Mouse (Mus musculus) adrenal gland, postnatal 4 days (tissue): ENCODE data around the gene Rab1a. TPM values are rescaled to one million over a fixed set of nuclear protein-coding genes. Genes with fewer than 3 reads are reported as not detected.
"Not testable (repeated sequence)": the region's sequence is repeated elsewhere in the genome, so short reads cannot be mapped to it uniquely, and the experiment has no call there.

Source experiments
- DNase-seq, 2 experiments: peaks; one replicate each; pipeline ENCODE4 v3.0.0; 2021 to 2022; ENCODE audit warnings: low spot score in 2 of 2, mixed read lengths in 2 of 2
- total RNA-seq, 2 experiments: library from RNA; stranded (reverse); gene quantifications; 2 replicates each; pipeline ENCODE4 v1.2.3; 2021

Rab1a gene
- total RNA-seq, 2 experiments from 2014 or later, result 153 to 164 TPM

DNA sequence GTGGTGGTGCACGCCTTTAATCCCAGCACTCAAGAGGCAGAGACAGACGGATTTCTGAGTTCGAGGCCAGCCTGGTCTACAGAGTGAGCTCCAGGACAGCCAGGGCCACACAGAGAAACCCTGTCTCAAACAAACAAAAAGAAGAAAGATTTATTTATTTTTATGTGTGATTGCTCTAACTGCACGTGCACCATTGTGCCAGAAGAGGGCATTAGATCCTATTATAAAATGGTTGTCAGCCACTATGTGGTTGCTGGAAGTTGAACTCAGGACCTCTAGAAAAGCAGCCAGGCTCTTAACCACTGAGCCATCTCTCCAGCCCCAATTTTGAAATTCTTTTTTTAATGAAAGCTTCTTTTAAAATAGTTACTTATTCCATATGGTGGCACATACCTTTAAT is 15.2 kb downstream of the Rab1a start:
- DNase-seq, result no peak

DNA sequence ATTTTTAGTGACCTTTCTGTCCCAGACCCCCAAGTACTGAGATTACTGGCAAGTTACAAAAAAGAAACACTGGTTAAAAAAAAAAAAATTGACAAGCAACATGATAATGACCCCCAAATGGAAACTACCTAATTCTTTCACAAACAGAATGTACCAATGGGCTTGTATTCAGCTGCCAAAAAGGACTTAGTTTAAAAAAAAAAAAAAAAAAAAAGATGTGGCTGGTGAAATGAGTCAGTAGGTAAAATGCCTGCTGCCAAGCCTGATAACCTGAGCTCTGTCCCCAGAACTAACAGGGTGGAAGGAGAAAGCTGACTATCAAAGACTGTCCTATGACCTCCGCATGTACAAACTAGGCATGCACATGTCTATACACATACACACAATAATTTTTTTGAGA is 16.0 kb downstream of the Rab1a start:
- no peak for DNase-seq

DNA sequence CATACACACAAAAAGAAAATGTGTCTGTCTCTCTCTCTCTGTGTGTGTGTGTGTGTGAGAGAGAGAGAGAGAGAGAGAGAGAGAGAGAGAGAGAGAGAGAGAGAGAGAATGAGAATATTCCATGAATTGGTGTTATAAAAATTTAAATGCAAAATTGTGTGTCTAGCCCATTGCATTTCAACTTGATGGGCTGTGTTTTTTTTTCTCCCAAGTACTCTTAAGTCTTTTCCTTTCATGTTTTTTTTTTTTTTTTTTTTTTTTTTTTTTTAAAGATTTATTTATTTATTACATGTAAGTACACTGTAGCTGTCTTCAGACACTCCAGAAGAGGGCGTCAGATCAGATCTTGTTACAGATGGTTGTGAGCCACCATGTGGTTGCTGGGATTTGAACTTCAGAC is 20.4 kb downstream of the Rab1a start:
- not testable (repeated sequence) for DNase-seq

DNA sequence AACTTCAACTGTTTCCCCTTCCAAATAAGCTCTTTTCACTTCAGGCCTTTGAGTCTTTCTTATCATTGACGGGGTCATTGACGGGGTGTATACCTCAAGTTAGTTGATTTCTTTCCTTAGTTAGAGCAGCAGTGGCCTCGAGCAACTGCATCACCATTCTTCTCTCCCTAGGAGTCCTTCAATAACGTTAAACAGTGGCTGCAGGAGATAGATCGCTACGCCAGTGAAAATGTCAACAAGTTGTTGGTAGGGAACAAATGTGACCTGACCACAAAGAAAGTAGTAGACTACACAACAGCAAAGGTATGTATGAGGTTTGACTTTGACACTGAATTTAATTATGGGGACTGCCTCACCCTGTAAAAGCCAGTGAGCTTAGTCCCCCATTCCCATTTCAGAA is 23.0 kb downstream of the Rab1a start:
- no peak for DNase-seq

DNA sequence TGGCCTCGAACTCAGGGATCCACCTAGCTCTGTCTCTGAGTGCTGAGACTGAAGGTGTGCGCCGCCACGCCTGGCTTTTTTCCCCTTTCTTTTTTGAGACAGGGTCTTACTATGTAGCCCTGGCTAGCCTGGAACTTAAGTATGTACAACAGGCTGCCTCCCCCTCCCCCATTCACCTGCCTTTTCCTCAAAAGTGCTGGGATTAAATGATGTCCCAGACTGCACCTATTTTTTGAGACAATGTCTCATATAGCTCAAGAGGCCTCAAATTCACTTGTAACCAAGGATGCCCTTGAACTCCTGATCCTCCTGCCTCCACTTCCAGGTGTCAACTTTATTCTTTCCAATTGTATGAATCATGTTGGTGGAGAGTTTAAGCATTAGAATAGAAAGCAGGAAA is 24.7 kb downstream of the Rab1a start:
- DNase-seq, result no peak

DNA sequence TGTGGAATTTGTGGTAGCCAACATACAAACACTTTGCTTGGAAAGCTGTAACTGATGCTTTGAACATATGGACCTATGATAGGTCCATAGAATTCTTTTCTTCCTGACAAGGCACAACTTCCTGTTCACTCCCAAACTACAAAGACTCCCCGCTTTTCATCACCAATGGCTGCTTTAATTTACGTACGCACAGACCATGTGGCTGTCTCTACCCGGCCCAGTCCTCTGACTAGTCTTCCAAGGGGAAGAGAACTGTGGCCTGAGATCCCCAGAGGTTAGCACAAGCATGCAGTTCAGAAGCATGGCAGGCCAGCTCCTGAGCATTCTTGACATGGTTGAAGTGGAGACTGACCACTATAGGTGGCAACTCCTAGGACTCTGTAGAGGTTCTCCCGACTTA is 27.4 kb downstream of the Rab1a start:
- no peak for DNase-seq

DNA sequence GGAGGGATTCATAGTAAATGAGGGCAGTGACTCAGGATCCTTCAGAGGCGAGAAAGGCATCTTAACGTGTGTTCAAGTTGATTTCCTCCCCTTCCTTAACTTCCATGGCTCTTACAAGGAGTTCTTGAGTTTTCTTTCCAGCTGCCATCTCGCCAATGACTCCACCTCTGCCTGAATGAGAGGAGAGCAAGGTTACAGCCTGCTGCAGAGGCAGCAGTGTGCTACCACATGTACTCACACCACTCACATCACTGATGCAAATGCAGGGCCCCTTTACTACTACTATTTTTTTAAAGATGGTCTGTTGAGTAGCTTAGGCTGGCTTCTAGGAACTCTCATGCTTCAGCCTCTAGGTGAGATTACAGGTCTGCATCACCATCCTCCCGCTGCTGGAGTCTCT is 28.1 kb downstream of the Rab1a start:
- no peak for DNase-seq

DNA sequence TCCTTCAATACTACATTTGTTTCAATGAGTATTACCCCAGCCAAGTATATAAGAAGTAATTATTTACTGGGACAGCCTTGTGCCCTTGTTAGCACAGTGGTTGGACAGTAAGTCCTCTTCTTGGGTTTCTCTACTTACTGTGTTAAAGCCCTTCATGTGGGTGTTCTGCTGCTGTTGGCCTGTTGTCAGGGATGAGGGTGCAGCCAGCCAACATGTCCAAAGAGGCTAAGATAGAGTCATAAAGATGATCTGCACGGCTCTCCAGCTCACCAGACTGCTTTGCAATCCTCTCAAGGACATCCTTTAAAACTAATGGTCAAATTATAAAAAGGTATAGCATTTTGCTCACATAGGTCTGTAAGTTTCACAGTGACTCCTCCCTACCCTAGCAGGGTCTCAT is 29.1 kb downstream of the Rab1a start:
- DNase-seq, result no peak

DNA sequence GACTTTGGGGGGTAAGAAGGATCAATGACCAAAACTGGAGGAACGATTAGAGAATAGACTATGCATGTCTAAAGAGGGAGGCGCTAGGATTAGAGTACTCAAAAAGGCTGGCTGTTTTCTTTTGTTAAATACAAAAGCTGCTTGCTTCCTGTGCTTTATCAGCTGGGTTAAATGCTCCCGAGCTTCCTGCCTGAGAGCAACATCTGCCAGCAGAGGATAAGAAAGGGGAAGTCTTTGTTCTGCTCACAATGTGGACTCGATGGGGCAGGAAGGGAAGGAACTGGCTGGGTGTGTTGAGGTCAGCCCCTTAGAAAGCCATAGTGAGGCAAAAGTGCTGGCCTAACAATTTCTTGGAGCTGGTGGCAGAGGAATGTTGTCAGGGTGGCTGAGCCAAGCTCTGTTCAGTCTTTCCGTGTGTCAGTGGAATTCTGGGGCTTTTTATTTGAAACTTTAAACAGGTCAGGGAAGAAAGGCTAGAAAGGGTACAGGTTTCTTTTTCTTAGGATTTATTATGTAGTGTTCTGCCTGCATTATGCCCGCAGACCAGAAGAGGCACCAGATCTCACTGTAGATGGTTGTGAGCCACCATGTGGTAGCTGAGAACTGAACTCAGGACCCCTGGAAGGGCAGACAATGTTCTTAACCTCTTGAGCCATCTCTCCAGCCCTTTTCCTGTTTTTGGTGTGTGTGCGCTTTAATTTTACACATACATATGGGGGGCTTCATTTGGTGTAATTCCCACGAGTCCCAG is 30.1 kb downstream of the Rab1a start:
- DNase-seq, result no peak

DNA sequence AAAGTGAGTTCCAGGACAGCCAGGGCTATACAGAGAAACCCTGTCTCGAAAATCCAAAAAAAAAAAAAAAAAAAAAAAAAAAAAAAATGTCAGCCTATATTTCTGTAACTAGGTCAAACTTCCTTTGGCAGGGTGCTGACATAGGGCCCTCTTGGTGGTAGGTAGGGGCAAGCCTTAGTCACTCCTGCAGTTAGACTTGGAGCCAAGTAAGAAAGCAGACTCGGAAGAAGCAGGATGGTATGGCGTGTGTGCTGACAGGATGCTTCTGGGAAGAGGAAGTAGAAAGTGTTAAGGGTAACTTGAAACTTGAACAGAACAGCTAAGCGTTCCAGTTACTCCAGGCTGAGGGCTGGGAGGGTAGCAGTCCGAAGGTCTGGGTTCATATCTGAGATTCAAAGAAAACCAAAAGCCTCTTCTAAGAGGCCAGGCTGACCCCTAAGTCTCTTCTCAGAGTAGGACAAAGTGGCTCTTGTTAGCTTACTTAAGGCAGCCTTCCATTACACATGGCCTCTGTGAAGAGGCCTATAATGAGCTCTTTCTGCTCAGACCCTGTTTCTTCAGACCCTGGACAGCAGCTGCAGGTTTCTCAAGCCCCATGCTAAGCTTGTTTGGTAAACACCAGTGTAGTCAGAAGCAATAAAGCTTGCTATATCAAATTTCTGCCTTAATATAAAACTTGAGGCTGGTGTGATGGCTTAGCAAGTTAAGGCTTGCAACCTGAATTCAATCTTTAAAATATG is 31.0 kb downstream of the Rab1a start:
- no peak for DNase-seq

DNA sequence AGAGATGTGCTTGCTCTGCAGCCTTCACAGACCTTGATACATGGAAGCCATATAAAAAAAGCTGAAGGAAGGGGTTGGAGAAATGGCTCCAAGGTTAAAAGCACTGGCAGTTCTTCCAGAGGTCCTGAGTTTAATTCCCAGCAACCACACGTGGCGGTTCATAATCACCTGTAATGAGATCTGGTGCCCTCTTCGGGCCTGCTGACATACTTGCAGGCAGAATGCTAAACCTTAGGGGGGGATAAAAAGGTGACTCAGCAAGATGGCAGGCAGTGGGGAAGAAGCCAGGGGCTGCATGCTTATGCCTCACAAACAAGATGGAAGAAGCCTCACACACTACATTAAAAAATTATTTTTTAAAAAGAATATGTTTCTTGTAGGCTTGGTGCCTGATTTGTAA is 33.0 kb downstream of the Rab1a start:
- DNase-seq, result no peak

DNA sequence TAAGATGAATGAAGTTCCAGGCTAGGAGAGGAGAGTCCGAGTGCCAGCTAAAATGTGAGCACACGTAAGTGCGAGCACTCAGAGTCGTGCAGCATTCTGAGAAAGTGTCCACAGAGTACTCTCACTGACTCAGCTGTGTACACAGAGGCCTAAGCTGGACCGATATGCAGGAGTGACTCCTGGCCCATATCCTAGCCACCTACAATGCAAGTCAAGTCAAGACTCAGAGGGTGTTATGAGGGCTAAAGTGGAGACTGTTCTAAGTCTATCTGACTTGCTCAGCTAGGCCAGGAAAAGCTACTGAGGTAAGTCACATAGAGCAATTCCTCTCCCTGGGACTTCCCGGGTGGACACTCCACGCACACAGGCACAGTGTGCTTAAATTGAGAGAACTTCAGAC is 35.8 kb downstream of the Rab1a start:
- DNase-seq, result no peak

DNA sequence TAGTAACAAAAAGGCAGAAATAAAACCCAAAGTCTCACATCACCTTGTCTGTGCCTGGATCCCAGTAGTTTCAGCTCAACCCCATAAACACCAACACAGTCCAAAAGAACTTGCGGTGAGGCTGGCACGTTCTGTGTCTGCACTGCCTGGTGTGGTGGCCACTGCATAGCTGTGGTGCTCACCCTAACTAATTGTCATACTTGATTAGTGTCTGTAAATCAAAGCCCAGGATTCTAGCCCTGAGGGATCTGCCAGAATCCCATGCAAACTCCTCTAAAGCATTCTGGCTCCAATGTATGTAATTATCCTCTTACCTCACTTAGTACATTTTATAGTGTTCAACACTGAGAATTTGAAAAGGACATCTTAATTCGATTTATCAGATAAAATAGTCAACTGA is 36.7 kb downstream of the Rab1a start:
- DNase-seq, result no peak

DNA sequence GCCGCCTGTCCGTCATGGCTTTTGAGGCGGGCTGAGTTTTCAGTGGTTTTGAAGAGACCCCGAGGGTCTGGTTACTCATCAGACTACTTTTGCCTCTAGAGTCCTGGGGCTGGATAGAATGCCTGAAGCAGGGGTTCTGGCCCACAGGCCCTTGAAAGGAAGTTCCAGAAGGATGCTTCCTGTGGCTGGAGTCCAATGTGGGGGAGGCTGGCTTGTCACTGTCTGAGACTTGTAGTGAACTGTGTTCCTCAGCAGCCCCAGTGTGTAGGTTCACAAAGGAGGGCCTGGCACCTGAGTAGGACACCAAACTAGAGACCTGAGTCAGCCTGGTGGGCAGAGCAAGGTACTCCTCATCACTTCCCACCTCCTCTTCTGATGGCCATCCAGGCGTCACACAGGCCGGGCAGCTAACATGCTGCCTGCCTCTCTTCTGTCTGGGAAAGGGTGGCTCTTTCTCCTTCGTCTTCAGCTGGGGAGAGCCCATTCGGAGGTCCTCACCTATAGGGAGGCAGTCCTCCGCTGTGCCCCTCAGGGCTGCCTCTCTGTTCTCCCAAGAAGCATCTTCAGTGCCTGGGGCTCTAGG is 38.1 kb downstream of the Rab1a start:
- no peak for DNase-seq

DNA sequence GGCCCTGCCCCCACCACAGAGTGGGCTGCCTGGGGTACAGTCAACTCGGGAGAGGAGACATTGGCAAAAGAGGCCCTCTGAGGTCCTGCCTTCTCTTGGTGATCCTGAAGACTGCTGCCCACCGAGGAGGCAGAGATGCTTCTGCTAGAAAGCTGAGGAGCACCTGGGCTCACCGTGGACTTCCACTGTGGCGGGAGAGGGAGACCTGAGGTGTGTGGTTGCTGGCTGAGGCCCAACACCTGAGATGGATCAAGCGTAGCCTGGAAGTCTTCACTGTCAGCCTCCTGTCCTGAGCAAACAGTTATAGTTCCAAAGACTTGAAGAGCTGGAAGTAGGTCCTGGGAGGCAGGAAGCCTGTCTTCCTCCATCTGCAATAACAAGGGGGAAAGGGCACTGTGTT is 39.1 kb downstream of the Rab1a start:
- DNase-seq, result no peak

DNA sequence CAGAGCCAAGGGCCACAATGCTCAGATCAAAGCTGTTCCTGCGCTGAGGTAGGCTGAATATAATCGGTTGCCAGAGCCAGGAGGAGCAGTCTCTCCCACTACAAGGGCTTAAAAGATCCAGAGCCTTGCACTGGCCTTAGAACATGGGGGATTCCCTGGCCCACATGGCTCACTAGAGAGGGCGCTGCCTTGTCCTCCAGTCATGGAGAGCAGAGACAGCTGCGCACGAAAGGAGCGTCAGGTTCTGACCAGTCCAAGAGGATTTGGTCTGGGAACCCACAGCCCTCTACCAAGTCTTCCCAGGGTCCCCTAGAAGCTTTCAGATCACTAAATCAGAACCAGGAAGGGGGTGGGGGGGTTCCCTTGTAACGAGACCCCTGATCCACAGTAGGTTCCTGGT is 40.1 kb downstream of the Rab1a start:
- DNase-seq, result no peak

DNA sequence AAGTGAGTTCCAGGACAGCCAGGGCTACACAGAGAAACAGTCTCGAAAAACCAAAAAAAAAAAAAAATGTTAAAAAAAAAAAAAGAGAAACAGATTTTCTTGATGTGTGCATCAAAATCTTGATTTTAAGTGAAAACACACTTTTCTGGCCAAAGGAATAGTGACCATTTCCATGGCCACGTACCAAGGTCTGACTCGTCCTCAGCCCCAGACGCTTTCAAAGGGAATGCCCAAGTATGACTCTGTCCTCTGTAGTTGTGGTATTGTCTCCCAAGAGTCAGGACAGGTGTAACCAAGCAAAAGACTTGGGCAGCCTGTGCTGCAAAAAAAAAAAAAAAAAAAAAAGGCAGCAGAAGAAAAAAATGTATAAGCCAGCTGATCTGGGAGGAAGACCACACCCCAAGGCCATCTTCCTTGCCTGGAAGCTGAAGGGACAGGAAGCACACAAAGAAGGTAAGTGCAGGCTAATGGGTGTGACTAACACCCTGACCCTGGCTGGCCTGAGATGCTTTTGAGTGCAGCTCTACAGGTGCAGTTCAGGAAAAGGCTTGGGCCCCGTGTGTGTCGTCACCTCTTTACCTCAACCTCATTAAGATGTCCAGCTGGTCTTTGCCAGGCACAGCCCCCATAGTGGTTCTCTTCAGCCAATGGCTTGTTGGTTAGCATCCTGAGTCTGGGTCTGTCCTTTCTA is 41.3 kb downstream of the Rab1a start:
- DNase-seq, result no peak

DNA sequence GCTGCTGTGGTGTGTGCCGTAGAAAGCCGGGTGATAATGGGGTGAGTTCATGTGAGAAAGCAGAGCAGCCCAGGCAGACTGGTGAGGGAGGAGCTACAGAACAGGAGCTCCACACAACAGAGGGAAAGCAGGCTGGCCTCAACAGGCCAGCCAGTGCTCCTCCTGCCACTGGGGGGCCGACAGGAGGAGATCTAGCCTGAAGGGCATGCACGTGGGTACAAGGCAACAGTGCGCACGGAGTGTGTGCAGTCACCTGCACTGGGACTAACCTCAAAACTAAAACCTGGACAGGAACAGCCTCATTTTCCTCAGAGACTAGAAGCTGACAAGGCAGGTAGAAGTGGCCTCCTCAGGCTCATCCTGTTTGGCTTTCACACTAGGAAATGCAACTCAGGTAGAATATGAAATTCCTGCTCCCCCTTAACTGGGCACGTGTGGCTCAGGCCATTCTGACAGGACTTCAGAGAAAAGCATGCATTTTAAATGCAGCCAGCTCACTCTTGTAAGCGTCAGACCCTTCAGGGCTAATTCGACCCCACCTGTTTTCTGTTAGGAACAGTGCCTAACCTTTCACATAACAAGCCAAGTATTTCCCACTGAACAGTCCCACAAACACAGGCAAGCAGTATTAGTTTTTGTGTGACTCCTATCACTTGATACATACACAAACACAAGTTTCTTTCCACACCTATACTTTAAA is 42.1 kb downstream of the Rab1a start:
- DNase-seq, result no peak

DNA sequence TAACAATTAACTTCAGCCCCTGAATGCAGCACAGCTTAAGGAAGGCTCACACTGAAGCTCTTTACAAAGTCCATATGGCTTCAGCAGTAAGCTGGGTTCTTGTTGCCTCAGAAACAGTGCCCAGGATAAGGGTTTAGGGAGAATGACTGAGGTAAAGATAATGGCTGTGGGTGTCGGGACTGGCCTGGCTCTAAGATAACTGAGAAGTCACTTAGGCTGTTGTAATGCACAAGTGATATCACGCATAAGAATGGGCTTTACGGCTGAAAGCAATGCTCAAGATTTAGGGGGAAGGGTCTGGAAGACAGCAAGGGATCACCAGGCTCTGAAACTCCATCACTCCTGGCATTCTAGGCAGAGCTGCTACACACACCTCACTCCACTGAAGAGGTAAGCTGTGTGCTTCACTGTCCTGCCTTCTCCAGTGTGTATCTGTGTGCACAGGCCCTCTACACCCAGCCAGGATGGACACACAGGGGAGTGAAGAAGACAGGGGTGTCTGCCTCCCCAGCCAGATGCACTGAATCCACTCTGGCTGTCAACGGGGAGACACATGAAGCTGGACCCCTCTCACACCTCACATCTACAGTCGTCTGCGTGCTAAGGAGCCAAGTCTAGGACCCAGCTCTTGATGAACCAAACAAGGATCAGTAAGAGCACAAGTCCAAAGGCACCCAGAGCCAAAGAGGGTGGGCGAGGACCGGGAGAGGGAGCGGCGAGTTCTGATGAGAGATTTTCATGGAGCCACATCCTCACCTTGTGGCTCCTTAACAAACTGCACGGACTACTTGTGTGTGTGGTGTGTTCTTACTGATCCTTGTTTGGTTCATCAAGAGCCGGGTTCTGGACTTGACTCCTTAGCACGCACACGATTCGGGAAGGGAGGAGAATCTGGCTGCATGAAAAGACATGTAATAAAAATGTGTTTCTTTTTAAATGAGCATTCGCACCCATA is 43.4 kb downstream of the Rab1a start:
- DNase-seq, result no peak

DNA sequence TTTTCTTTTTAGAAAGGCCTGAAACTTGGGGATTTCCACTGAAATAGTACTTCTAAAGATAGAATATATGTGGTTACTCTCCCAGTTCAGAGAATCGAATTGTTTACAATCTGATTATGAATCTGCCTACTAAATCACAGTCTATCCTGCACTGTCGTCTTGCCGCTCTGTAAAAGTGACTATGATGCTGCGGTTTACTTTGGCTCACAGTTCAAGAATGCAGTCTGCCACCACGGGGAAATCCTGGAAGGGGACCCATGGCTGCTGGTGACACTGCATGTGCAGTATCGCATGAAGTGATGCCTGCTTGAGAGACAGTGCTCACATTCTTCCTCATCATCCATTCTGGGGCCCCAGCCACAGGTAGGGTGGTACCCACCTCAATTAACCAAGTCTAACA is 44.1 kb downstream of the Rab1a start:
- DNase-seq, result no peak
